Mouse (Mus musculus) gastrocnemius, postnatal 36 days (tissue): Measurements from ENCODE around the gene Htra1. TPM values are rescaled to one million over a fixed set of nuclear protein-coding genes. Genes with fewer than 3 reads are reported as not detected.

Experiments used
- DNase-seq, 2 experiments: peaks; one replicate each; pipeline ENCODE4 v3.0.0; 2022
- intact Hi-C: fragments of 180-260 bp; cut with DNase I; formaldehyde crosslinking; loops from one replicate; pipeline ENCODE4 v1.15.1; 2025
- microRNA-seq, 2 experiments: library from miRNA; unstranded; fragments of <30 nt; microRNA quantifications; one replicate each; pipeline ENCODE4 v1.2.0; 2021
- total RNA-seq, 2 experiments: library from RNA; stranded (reverse); gene quantifications; 2 replicates each; pipeline ENCODE4 v1.2.3; 2021

Htra1 gene
- total RNA-seq, 2 experiments from 2014 or later: 27.6 to 37.8 TPM

DNA sequence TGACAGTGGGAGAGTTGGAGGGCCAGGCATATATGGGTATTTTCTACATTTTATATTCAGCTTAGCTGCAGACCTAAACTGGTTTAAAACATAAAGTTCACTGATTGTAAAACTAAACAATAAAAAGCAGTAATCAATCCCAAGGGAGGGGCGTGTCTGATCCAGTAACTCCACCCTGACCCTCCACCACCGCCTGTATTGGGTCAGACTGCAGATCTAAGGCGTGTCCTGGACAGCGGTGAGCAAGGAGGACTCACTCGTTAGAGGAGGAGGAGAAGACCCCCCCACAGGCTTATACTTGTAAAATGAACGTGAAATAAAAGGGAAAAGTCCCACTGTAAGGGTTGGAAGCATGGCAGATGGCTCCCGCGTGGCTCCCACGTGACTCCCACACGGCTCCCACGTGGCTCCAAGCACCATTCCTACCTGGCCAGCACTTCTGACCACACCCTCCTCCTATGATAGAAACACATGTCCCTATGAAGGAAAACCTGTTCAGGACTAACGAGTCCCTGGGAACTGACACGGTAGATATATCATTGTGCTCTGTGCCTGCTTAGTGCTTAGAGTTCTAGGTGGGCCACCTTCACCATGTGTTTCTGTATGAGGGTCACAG lies 55.4 kb downstream of the Htra1 start:
- intact Hi-C loops: no loop called here
- DNase-seq: no peak

DNA sequence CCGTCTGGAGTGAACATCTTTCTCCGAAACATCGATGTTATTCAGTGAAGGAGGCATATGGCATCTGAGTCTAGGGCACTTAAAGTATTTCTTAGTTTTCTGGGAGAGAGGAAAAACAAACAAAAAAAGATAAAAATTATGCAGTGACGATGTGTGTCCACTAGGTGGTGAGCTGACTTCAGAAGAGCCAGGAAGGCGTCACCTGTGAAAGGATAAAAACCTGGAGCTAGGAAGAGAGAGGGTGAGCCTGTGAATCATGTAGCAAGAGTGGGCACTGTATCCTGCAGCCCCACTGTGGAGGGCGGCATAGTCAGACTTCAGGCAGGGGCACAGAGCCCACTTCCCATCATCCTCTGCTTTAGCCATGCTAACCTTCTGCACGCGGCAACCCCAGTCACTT lies 58.0 kb downstream of the Htra1 start:
- DNase-seq: no peak
- intact Hi-C loops: loop anchor here (1.0 kb wide), 1 partner anchor 27 kb away; no protein-coding TSS in a partner anchor

DNA sequence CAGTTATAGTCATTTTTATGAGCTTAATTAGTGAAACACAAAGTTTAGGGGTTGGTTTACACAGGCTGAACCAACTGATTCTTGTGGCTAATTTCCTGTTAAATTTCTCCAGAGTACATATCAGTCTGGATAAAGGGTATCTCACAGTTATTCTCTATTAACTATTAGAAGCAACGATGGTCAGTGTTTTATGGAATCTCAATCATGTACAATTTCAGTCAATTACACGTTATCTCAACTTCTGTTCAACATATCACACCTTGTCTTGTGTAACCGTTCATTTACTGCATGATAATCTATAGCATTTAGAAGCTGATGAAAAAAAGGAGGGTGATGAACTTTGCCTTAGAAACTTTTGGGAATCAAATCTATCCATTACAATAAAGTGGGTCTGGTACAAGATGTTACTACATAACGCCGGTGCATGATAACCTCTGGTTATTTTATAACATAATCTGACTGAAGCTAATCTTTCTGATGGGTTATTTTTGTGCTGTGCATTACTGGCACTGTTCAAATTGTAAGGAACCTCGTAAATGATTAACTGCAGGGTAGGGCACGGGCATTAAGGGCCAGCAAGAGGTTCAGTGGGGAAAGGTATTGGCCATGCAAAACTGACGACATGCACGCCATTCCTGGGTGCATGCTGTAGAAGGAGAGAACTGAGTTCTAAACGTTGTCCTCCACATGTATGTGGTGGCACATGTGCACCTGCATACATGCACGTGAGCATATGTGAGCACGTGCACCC lies 66.2 kb downstream of the Htra1 start:
- intact Hi-C loops: no loop called here
- DNase-seq: no peak

DNA sequence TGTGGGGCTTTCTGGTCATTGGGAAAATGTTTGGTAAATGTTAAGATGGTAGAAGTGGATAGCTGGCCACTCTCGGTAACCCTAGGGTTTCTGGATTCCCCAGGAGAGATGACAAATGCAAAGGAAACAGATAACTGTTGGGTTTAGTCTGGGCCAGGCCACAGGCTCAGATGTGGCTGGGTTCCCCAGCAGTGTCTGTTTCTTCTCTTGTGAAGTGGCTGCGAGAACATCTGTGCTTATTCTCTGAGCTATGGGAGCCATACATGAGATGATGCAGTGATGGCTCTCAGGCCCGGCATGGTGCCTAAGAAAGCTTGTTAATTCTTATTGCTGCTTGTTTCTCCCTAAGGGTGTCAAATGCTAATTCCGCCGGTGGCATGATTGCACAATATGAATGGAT lies 68.2 kb downstream of the Htra1 start:
- intact Hi-C loops: no loop called here

DNA sequence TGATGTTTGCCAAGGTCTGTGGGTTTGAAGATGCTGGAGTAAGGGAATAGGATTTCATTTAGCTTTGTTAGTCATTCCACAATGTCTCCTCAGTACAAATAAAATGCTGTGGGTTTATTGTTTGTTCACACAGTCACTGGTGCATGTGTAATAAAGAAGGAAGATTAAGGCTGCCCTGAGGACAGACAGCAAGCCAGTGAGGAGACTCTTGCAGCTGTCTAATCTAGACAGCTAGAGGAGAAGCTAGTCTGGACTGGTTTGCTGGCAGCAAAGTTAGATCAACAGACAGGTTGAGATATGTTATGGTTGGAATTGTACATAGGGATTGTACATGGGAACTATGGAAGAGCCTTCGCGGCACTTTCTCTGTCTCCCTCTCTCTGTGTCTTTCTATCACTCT lies 71.3 kb downstream of the Htra1 start:
- DNase-seq: no peak
- intact Hi-C loops: no loop called here

More for the DNA sequence above, 68.2 kb downstream of the Htra1 start:
- no peak for DNase-seq

DNA sequence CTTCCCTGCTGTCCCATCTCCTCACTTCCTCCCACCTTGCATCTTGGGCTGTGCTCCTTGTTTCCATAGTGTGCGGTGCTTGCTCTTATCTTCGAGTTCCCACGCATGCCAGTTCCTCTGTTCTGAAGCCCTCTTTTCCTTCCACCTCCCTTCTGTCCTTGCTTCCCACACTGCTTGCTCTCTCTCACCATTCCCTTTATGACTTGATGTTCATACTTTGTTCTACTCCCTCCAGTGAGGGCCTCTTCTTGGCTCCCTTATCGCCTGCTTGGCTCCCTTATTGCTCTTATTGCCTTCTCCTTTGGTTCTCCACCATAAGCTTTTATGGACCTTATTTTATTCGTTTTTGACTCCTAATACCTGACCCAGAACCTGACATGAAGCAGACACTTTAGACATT lies 73.3 kb downstream of the Htra1 start:
- intact Hi-C loops: no loop called here
- DNase-seq: no peak

DNA sequence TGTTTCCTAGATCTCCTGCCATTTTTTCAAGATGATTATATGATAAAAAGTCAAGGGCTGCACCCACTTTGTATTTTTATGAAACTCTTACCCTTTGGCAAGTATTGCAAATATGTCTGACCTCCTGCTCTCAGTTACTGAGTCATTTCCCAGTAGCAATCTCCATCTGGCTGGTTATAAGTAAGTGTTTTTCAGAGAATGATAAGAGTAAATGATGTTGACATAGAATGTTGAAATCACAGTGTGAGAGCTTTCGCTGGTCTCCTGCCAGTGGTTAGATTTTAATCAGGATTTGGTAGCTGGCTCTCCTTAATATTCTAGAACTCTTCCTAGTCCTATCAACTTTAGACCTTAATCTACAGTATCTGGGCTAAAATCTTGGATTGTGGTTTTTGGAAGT lies 76.0 kb downstream of the Htra1 start:
- no peak for DNase-seq
- intact Hi-C loops: no loop called here

DNA sequence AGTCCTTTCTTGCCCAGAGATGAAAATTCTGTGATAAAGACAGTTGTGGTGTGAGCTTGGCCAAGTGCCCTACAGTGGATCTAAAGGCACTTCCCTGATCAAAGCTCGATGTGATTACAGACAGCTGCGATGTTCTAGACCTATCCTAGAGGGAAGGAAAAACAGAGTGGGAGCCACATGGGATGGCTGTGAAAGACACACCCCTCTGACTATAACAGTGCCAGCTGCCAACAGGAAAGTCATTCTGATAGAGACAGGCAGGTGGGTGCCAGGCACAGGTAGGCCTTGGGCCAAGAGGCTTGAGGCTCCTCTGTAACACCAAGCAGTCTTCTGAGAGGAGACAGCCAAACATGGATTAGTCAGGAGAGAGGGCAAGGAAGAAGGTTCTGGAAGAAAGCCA lies 83.3 kb downstream of the Htra1 start:
- no peak for DNase-seq
- intact Hi-C loops: no loop called here

DNA sequence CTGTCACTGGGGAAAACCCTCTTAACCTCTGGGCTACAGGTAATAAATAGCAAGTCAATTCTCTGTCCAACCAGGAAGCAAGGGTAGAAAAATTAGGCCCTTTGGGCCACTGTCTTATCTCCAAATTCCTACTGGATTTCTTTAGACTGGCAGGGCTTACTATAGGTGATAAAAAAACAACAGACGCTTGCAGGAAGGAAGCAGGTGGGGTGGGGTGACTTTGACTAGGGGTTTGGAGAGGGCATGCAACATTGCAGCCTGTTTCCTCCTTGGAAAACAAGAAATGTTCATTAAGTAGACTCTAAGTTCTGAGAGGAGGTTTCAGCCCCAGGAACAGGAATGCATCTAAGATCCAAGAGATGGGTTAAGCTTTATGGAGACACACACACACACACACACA lies 88.9 kb downstream of the Htra1 start:
- intact Hi-C loops: no loop called here
- DNase-seq: no peak

DNA sequence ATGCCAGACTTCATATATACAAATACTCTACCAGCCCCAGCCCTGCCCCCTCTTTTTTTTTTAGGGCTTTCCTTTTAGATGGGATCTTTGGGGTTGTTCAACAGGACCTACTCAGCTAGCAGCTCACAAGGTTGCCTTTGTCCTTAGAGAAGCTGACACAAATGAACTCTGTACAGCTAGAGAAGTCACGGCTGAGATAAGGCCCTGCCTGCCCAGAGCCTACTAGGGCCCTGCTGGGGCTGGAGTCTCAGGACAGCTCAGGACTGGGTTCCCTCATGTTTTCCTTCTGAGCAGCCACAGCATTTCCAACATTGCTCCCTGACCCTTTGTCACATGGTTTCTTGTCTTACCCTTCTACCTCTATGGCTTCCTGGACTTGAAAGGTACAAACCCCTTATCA lies 91.6 kb downstream of the Htra1 start:
- intact Hi-C loops: no loop called here
- no peak for DNase-seq

DNA sequence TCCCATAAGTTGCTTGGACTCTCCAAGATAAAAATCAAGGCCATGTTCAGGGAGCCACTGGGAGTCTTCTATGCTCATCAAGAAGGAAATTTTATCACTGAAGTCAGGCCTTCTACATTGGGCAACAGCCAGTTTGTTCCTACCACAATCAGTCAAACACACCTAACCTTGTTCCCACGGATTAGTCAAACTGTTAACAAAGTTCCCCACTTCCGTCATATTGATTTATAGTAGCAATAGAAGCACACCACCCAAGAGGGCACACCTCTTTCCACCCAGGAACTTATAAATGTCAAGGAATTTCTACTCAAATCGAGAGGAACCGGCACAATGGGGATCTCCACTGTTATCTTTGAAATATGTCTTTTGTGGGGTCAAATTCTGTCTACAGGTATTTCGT lies 95.8 kb downstream of the Htra1 start, which contains the start of gene Dmbt1:
Gene Dmbt1, plus strand, starts transcription at position 299 of the 400 bp plus-strand sequence.
- intact Hi-C loops: no loop called here
- DNase-seq: no peak

Small RNAs within 50 kb of the gene (microRNA-seq; reads per million reads assigned to microRNA genes)
- 0 reads per million in 2 experiments for gene Mir7061

Other genes starting within 250 kb of the Htra1 start
- gene Btbd16, start 162.0 kb upstream of the Htra1 start, total RNA-seq: not detected
- gene Plekha1, start 70.4 kb upstream of the Htra1 start, total RNA-seq: 10 to 100 TPM; 17.9 to 20.8 TPM
- gene Dmbt1, start 95.9 kb downstream of the Htra1 start, total RNA-seq: not detected
- gene 4933402N03Rik, start 210.2 kb downstream of the Htra1 start, total RNA-seq: not detected
- gene 5430419D17Rik, start 238.3 kb downstream of the Htra1 start, total RNA-seq: not detected